Mouse (Mus musculus) right cerebral cortex, postnatal 14 days (tissue): ENCODE data around the gene Cspg5.

Source experiments
- DNase-seq: peaks from one replicate; pipeline ENCODE4 v3.0.0; 2022

Gene Cspg5

GRCm38 (mm10) chr9:110255407-110256019 is 11.9 kb downstream of the Cspg5 start:
- no peak for DNase-seq

DNA sequence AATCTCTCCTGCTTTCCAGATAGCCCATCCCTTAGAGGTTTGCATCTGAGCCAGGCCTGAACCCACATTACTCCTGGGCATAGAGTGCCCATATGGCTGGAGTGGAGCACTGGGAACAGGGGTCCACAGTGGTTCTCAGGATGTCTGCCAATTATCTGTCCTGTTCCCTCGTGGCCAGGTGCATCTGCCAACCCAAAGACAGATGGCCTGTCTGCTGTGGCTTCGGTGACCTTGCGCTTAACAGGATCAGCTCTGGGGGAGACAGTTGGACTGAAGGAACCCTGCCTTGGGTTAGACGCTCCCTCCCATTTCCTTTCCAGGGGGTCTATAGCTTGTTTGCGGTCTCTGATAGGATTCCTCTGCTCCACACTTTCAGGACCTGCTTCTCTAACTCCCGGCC is 15.1 kb downstream of the Cspg5 start:
- no peak for DNase-seq

- DNase-seq: no peak
Measured at GRCm38 (mm10) chr9:110259118-110259517, 15.5 kb downstream of the Cspg5 start.

GRCm38 (mm10) chr9:110263181-110263580 is 19.6 kb downstream of the Cspg5 start:
- DNase-seq: no peak

DNA sequence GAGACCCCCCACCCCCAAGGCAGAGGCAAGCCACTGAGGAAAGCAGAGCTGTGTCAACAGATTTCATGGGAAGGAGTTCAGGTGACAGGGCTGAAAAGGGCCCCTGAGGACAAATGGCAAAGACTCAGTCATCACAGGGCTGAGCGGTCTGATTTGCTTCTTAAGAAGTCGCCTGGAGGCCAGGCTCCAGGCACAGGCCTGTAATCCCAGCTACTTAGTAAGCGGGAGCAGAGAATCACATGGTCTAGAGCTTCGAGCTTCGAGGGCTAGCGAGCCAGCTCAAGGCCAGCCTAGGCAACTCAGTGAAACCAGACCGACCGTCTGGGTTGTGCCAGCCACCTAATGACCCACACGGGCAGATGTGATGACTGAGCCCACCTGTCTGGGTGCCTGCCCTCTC is 21.4 kb downstream of the Cspg5 start:
- no peak for DNase-seq

DNA sequence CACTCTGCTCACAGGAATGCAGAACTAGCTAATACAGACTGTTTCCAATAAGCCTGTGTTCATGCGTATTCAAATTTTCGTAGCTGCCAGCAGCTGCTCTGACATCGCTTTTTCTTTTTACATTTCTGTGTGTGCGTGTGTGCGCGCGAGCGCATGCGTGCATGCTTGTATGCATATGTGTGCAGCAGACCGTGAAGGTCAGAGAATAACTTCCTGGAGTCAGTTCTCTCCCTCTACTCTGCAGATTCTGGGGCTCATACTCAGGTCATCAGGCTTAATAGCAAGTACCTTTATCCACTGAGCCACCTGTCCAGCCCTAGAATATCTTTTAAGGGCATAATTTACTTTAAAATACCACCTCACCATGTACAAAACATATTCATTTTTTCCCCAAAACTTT is 24.8 kb downstream of the Cspg5 start:
- DNase-seq: no peak

DNA sequence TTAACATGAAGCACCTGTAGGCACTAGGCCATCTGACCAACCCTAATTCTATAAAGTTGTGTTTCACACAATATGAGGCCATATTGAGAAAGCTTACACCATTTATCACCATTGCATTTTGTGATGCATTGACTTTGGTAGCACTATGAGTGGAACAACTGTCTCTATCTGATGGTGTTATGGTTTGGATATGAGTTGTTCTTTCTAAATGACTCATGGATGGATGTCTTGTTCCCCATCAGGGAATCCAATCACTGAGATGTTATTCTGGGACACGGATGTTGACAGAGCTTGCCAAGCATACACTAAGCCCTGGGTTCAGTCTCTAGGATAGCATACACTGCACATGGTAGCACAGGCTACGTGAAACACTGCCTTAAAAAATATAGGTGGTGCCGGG is 28.7 kb downstream of the Cspg5 start:
- DNase-seq: no peak

- no peak for DNase-seq
Measured at GRCm38 (mm10) chr9:110273507-110273906, 29.9 kb downstream of the Cspg5 start.

GRCm38 (mm10) chr9:110275882-110276281 is 32.3 kb downstream of the Cspg5 start:
- DNase-seq: no peak

GRCm38 (mm10) chr9:110277431-110277881 is 33.9 kb downstream of the Cspg5 start:
- DNase-seq: peak; percentile 52

- DNase-seq: no peak
Measured at GRCm38 (mm10) chr9:110284075-110284697, 40.6 kb downstream of the Cspg5 start.

DNA sequence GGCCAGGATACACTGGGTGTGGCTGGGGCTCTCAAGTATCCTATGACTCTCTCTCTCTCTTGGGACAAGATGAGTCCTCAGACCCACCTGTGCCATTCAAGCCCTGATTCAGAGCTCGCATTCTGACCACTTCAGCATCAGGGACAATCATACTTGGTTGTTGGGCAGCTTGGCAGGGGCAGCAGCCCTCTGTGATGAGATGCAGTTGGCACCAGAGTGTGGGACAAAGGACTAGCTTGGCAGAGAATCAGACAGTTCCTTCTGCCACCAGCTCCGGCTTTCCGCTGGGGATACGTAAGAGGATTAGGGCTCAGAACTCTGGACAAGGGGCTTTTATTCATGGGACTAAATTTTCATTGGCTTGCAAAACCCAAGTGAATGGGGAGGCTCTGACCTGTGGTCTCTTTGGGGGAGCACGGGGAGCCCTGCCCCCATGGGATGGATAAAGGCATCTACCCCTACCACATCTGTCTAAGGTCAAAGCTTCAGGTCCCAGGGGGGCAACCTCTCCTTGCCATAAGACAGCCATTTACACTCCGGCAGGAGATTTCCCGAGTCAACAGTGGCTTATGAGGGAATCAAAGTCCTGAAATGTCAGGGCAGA is 43.8 kb downstream of the Cspg5 start:
- no peak for DNase-seq

GRCm38 (mm10) chr9:110293254-110293718 is 49.7 kb downstream of the Cspg5 start:
- peak; percentile 41 for DNase-seq

GRCm38 (mm10) chr9:110293873-110294415 is 50.4 kb downstream of the Cspg5 start:
- peak; percentile 23 for DNase-seq

GRCm38 (mm10) chr9:110294786-110295185 is 51.2 kb downstream of the Cspg5 start:
- DNase-seq: no peak

DNA sequence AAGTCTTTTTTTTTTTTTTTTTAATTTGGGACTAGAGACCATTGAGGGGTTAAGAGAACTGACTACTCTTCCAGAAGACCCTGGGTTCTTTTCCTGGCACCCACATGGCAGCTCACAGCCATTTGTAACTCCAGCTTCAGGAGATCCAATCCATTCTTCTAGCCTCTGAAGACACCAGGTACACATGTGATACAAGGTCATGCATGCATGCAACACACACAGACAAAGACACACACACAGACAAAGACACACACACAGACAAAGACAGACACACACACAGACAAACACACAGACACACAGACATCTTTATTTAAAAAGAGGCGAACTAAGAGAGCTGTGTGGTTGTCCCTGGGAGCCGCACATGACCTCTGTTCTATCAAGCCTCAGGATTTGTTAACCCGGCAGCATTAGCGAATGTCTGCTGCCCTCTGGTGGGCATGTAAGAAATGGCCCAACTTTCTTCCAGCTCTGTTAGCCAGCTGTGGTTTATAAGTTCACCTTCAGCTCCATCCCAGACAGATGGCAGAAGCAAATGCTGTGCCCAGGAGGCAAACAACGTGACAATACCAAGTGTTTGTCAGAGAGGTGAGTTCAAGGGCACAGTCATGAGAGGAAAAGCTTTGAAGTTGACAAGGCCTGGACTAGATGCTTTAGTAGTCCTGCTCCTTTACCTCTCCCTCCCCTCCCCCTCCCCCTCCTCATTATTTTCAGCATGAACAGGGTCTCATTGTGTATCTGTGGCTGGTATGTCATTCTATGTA is 53.5 kb downstream of the Cspg5 start:
- DNase-seq: peak; percentile 86

DNA sequence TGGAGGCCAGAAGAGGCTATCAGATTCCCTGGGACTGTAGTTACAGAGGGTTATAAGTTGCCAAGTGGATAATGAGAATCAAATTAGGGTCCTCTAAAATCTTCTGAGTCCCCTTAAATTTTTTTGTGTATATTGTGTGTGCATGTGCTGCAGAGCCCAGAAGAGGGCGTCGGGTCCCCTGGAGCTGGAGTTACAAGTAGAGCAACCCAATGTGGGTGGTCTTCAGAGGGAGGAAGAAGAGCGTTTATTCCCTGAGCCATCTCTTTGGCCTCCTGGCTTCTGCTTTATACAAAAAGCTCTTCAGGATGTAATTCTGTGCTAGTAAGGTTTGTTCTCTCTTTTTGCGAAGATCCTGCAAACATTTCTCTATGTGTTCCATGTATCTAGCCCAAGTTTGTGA is 60.9 kb downstream of the Cspg5 start:
- peak; percentile 23 for DNase-seq

- DNase-seq: peak; percentile 86
Measured at GRCm38 (mm10) chr9:110304969-110305651, 61.5 kb downstream of the Cspg5 start, which contains the start of gene Elp6. Gene Elp6, plus strand, starts transcription at chr9:110305173.

GRCm38 (mm10) chr9:110306371-110306770 is 62.8 kb downstream of the Cspg5 start:
- DNase-seq: no peak
